Mouse (Mus musculus) fibroblast of lung, adult 2 months (primary cell): ENCODE data around the gene Nr1d1.

Source experiments
- DNase-seq: peaks from one replicate; pipeline ENCODE4 v3.0.0-alpha.2; 2011; ENCODE audit warnings: low read depth

Nr1d1 gene

DNA sequence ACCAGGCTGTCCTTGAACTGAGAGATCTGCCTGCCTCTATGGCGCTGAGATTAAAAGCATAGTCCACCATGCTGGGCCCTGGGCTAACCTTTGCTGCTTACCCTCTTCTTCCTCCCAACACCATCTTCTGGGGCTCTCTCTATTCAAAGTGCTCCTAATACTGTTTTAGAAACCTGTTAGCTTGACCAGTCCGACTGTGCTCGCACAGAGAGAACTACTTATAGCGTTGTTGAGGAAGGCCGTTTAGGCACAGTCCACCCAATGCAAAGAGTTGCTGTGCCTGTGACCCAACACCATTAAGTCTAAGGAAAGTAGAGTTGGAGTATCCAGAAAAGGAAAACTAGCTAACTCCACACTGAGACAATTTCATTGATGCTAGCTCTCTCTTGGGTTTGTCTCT is 13.0 kb upstream of the Nr1d1 start:
- no peak for DNase-seq

DNA sequence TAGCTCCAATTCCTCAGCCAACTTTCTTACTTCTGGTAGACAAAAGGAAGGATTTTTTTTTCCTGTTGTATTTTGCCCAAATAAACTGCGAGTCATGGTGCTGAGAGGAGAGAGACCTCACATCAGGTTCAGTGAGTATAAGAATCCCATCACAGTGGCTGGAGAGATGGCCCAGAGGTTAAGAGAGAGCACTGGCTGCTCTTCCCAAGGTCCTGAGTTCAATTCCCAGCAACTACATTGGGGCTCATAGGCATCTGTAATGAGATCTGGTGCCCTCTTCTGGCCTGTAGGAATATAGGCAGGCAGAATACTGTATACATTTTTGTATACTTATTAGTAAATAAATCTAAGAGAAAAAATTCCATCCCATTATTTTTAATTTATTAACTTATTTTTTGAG is 12.6 kb upstream of the Nr1d1 start:
- DNase-seq = no peak

DNA sequence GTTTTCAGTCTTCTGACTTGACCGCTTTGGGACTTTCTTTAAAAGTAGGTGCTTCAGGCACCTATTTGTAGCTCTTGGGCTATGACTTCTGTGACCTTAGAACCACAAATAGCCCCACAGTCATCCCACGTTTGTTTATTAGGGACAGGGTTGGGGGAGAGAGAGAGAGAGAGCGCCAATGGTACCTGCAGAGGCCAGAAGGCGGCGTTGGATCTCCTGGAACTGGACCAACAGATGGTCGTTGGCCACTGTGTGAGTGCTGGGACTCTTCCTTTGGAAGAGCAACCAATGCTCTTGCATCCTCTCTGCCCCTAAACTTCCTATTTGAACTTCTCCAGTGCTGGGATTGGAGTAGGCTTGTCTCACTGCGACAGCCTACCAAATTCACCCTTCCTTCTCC is 12.1 kb upstream of the Nr1d1 start:
- no peak for DNase-seq

DNA sequence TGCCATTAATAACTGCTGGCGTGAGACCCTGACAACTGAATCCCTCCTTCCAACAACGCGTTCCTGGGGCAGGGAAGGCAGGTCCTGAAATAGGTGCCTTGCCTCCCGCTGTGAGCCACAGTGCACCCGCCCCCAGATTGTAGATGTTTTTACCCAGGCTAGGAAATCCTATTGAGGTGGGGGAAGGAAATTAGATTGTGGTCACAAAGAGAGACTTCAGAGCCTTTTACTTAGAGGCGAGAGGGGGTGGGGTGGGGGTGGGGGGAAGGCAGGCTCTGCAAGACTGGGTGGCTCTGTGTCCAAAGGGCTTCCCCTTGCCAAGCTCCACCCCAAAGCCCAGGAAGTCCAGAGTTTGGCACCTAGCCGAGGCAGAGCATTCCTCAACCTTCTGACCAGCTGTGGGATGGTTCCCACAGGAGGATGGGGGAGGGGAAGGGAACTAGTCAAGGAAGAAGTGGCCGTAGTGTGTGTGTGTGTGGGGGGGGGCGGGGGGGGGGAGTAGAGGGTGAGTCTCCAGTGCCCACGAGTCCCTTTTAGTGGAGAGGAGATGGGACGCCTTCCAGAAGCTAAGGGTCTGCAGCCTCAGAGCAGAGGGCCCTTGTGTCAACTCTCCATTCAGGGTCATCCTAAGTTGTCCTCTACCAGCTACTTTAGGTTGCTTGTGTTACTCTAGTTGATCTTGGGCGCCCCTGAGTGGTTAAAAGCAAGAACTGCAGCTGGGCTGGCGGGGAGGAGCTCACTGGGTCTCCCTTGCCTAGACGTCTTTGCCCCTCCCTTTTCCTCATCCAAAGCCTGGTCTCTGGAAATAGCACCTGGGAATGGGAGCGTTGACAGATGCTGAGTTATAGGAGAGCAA is 11.5 kb upstream of the Nr1d1 start:
- DNase-seq = peak; percentile 89

DNA sequence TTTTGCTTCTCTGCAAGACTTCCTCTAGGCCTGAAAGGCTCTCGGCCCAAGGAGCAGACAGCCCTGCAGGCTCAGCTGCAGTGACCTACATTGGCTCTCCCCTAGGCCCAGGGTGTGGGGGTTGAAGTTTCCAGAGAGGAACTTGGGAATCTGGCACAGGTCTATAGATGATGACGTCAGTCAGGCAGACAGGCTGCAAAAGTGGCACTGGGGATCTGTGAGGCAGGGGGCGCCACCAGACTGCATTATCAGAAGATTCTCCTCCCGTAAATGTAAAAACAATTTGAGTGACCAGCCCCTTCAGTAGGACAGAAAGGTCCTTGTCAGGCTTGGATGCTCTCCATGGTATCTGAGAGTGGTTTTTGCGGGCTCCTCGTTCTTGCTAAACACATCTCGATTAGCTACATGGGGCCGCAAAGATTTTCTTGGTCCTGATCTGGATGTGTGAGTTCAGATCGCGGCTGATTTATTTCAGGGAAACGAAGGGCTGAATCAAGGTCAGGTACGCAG is 10.7 kb upstream of the Nr1d1 start:
- DNase-seq = peak; percentile 88

DNA sequence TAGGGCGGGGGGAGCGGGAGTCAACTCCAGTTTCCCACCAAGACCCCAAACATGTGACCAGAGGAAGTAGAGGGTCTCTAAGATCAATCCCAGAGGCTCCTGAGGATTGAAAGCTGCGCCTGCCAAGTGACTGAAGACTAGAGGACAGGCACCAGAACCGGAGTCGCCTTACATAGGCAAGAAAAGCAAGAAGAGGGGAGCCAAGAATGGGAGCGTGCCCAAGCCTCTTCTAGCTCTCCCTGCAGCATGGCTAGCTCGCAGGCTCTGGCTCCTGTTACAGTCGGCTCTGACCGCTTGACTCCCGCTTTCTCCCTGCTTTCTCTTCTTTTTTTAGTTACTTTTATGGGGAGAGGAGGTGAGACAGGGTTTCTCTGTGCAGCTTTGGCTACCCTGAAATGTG is 10.1 kb upstream of the Nr1d1 start:
- no peak for DNase-seq

DNA sequence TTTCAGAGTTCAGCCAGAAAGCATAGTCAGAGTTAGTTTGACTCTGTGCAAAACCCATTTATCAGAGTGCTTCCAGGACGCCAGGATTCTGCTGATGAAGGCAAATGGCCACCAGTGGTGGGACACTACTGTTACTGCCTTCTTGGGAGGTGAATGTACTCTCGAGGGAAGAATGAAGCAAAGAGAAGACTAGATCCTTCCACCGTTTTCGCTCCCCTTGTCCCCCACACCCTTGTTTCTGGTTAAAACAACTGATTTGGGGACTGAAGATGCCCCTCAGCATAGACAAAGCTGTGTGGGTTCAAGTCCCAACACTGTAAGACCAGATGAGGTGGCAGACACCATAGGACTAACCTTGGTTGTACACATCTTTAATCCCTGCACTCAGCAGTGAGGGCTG is 9.0 kb upstream of the Nr1d1 start:
- DNase-seq = no peak

DNA sequence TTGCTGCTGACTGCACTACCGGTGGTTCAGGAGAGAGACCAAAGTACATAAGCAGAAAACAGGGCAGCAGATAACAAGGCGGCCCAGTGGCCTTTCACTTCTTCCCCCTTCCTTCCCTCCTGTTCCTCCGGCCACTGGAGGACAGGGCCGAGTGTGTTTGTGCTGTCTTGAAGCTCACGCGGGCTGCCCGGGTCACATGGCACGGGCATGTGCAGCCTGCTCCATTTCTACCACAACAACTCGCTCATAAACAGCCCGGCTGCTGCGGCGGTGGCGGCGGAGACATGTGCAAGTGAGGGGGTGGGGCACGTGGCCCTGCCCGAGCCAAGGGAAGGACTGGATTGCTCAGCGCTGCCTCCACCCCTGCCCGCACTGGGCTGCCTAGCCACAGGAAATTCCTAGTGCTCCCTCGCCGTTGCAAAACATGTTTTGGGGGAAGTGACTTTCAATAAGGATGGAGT is 8.1 kb upstream of the Nr1d1 start:
- DNase-seq = peak; percentile 97

DNA sequence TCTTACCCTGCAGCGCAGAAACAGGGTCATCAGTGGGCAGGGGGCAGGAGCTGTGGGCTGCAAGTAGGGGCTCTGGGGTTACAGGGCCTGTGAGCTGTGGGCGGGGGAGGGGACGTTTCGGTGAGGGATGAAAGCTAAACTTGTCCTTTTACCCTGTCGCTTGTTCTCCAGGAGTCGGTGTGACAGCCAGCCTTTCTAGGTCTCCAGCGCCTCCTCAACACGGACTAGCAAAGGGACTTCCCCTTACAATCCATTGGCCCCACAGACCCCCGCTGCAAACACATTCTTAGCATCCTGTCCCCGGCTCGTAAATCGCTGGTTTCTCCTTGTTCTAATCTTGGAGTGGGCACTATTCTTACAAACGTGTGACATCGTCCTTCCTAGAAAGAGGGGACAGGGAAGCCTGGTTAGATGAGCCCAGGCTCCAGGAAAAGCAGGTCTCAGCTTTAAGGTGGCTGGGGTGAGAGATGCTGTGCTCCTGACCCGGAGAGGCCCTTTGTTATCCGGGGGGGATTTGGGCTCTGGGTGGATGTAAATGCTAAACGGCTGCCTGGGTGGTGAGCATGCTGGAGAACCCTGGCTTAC is 7.6 kb upstream of the Nr1d1 start:
- DNase-seq = no peak

DNA sequence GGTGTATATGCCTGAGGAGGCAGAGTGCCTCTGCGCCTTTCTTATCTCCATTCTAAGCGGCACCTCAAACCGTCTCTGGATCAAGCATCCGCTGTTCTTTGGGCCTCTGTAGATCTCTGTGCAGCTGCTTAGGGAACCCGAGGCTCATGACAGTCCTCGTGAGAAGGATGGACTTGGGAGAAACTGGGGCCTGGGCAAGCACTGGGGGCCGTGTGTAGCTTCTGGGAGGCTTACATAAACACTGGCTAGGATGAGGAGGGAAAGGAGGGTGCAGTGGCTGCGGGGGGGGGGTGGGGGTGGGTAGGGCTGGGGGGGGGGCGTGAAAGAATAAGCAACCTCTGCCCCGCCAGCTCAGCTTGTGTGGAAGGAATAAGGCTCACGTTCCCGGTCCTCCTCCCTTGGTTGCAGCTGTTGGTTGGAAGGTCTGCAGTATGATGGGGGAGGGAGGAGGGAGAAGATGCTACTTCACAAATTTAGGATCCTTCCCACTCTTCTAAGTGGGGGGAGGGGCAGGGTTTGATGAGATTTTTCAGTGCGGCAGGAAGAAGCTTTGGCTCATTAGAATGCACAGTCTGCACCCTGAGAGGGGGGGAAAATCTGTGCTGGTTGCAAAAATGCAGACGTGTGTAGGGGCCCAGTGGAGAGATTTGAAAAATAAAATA is 6.8 kb upstream of the Nr1d1 start:
- no peak for DNase-seq

DNA sequence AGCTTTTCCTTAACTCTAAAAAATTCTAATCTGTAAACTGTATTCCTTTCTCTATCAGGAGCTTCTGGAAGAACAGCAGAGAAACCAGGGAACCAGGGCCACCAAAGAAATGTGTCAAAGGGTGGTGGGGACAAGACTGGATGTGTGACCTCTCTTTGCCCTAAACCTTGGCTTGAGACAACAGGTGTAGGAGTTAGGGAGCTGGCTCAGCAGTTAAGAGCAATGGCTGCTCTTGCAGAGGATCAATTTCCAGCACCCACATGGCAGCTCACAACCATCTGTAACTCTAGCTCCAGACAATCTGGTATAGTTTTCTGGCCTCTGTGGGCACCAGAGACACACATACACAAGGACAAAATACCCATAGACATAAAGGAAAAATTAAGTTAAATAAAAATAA is 2.8 kb upstream of the Nr1d1 start:
- no peak for DNase-seq

DNA sequence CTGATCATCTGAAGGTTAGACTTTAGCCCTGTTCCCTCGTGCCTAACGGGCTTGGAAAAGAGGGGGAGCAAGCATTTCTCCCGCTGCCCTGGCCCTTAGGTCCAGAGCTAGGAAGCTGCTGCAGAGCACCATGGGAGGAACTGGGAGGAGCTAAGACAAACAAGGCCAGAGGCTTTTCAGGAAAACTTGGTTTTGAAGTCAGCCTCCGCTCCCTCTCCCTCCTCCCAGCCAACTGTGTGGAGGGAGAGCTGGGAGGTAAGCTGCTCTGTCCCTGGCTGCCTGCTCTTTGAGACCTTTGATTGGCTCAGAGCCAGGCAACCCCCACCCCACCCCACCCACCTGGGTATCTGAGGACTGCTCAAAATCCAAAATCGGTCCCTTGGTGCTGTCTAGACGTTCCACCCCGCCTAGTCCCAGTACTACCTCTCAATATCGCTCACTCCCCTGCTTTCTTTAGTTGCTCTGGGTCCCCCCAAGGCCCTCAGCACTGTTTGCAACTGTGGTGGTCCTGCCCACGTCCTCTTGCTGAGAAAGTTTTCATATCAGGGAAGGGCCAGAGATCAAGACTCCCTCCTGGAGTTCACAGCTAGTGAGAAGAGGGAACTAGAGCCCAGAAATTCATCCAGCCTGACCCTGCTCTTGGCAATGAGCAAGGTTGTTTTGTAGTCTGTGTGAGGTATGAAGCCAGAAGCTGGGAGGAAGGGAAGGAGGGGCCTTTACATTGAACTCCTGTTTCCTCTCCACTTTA is 1.9 kb upstream of the Nr1d1 start:
- DNase-seq = no peak

DNA sequence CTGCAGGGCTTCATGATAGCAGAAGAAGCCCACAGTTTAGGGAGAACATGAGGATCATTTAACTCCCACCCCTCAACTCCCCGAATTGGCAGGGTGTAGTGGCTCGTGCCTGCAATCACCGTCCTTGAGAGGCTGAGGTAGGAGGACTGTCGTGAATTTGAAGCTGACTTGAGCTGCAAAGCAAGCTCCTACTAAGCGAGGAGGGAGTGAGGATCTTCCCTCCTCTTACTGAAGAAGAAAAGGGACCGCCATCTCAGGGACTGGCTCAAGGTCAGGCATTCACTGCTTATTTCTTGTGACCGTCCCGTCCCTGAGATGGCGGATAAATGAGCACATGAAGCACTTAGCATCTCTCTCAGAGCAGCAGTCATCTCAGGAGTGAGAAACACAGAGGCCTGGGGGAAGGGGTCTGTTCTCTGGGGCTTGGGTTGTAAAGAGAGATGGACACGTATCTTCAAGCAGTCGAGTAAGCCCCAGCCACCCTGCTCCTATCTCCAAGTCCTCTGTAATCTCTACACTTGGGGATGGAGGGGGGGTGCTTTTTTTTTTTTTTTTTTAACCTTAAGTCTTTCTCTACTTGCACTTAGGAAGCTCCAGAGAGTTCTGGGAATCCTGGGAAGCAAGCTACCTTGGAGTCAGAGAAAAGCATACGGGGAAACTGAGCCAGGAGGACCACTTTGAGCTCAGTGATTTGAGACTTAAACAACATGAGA is 1.1 kb upstream of the Nr1d1 start:
- no peak for DNase-seq

DNA sequence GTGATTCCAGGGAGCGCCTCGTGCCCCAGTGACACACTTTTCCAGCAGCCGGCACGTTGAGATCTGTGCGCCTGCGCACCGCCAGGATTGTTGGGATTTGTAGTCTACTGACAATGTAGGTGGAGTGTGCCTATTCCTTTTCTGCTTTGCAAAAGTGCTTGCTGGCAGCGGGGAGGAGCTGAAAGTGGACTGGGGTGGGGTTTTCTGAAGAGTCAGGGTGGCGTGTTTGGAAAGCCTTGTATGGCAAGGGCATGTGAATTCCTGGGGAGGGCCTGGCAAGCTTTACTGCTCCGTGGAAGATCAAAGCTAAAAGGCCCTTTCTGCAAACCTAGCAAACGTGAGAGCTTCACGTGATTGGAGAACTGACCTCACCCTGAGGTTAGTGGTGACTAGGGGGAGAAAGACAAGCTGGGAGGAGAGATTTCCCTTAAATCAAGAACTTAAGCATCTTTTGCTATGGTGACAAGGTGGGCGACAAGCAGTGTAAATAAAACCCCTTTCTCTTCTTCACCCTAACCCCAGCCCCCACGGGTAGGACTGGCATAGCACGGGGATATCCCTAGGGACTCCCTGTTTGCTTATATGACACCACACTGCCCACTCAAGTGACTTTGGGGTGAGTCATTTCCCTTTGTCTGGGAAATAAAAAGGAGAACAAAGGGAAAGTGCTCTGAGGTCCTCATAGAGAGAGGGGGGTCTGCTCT is 367 bp upstream of the Nr1d1 start:
- DNase-seq = peak; percentile 100

DNA sequence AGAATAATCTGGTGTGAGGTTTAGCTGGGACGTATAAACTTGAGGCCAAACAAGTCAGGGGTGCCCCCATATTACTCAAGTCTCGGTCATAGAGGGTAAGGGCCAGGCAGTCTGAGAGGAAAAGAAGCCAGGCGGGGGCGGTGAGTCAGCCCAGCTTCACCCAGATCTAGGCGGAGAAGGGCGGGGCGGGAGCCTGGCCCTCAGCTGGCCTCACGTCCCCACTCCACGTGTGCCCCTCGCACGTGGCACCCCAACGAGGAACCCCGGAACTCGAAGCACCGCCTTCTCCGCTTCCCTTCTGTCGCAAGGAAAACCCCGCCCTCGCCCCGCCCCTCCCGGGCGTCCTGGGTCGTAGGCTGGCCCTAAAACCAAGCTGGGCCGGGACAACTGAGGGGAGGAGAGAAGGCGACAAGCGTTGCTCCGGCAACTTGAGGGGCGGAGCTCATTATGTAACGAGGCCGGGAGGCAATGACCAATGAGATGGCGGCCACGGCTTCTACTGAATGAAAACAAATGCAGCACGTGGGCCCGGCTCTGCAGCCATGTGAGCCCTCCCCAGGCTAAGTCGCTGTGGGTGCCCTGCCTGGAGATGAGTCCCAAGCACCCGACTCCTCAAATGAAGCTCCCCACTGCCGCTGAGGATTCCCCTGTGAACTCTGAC is 1.4 kb downstream of the Nr1d1 start:
- peak; percentile 99 for DNase-seq

DNA sequence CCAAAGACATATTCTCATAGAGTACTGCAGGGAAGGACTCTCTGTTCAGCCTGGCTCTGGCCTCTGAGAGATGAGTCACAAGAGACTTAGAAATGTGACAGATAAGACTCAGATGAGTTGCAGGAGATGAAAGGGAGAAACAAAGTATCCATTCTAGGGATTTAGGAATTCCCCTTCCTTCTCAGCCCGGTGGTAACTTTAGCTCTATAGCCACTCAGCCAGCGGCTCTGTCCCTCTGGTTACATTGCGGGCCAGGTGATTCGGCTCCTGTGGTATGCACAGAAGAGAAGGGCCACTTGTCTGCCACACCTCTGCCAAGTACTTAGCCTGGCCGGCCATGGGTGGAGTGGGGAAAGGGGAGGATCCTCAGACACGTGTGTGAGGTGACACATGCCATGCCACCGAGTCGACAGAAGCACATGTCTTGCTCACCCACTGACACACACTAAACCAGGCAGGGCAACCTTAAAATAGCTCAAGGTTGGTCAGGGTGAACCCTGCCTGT is 2.4 kb downstream of the Nr1d1 start:
- DNase-seq = peak; percentile 72

DNA sequence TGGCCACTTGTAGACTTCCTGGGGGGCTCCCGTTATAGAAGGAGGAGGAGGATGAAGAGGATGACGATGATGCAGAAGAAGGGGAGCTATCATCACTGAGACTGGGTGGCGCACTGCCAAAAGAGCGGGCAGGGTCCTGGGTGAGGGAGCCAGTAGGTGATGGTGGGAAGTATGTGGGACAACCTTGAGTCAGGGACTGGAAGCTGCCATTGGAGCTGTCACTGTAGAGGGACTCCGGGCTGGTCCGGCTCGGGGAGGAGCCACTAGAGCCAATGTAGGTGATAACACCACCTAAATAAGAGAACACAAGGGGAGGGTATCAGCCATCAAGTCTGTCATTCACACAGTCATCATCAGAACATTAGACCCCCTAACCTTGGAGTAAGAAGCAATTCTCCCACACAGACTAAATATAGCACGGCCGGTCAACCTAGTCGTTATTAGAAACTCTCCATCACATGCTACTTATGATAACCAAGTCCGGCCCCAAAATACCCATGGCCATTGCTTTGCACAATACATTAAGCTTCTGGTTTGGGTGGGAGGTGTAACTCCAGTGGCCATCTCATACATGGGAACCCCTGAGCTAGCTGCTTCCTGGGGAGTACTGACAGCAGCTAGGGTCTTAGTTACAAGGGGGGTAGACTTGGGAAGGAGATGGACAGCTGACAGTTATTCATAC is 3.1 kb downstream of the Nr1d1 start:
- no peak for DNase-seq

DNA sequence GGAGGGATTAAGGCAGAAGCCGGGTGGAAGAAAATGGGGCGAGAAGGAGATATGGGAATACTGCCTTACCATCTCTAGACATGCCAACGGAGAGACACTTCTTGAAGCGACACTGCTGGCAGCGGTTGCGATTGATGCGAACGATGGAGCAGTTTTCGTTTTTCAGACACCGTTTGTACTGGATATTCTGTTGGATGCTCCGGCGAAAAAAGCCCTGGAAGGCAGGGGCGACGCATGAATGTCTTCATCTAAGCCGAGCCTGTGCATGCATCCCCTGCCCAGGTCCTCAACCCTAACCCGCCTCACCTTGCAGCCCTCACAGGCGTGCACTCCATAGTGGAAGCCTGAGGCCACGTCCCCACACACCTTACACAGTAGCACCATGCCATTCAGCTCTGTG is 4.0 kb downstream of the Nr1d1 start:
- DNase-seq = no peak

DNA sequence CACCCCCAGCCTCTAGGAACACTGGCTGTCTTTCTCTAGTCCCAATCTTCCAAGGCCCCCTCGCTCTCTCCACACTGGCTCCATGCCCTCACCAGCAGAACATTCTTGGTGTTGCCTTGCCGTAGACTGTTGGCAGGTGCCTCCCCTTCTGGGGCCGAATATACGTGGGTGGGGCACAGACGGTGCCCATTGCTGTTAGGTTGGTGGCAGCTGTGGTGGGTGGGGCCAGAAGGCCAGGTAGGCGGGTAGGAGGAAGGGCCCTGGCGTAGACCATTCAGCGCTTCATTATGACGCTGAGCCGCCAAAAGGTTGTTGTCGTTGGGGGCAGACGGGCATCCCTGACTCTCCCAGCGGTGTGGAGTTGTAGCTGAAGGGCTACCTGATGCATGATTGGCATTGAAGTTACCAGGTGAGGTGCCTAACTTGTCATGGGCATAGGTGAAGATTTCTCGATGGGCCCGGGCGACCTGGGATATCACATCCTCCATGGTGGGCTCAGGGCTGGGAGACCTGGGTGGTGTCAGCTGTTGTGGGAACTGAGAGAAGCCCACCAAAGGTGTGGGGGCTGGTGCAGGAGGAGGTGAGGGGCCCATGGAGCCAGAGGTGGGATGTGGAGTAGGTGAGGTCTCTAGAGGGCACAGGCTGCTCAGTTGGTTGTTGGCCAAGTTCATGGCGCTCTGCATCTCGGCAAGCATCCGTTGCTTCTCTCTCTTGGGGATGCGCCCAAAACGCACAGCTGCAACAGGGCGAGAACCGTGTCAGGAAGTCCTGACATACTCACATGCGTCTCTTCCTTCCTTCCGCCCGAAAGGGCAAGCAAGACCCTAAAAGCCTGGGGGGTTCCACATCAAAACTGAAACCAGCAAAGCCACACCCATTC is 4.8 kb downstream of the Nr1d1 start:
- no peak for DNase-seq
